Mouse (Mus musculus): ENCODE data around the gene Ntn1. TPM values are rescaled to one million over a fixed set of nuclear protein-coding genes. Genes with fewer than 3 reads are reported as not detected.

Ntn1 gene
- polyA plus RNA-seq, 1 experiment from 2014 or later: 11.8 TPM

GRCm38 (mm10) chr11:68168427-68168826 is 232.2 kb downstream of the Ntn1 start:
- 52% methylated on average over 4 of the region's 4 CpGs for WGBS
- no peak for DNase-seq (ENCODE audit: low spot score)
- Histone ChIP-seq H3K27me3 (ENCODE audit: insufficient read depth, low read length) (no peaks in the 10 kb centered on the region), H3K9me3 (replicated peaks; ENCODE audit: low read length) (no peaks in the 10 kb centered on the region), H3K4me1 (replicated peaks; ENCODE audit: insufficient read depth, low read length) (no peaks in the 10 kb centered on the region), H3K9ac (ENCODE audit: low read depth, low read length) (no peak overlapping the region), H3K4me2 (ENCODE audit: low read length) (no peak overlapping the region), H3K36me3 (ENCODE audit: insufficient read depth, low read length) (0 out of 2 replicates have a peak, but pooled peaks cover 2% of the 10 kb centered on the region), H3K4me3 (replicated peaks; ENCODE audit: low read depth, low read length) (no peak overlapping the region), H3K27ac (no peak overlapping the region)
- no peak for ATAC-seq (replicated peaks; ENCODE audit: low FRiP score, low read depth)
- TF ChIP-seq CTCF (IDR thresholded peaks at IDR 0.05; ENCODE audit: low read depth): no peak

- H3K27ac ChIP-seq: no peak overlapping the region
- H3K9ac ChIP-seq (ENCODE audit: low read depth, low read length): no peak overlapping the region
- no peaks in the 10 kb centered on the region for H3K27me3 ChIP-seq (ENCODE audit: insufficient read depth, low read length)
- H3K4me1 ChIP-seq (replicated peaks; ENCODE audit: insufficient read depth, low read length): no peaks in the 10 kb centered on the region
- DNase-seq (ENCODE audit: low spot score): no peak
- H3K36me3 ChIP-seq (ENCODE audit: insufficient read depth, low read length): no peaks in the 10 kb centered on the region
- no peak for ATAC-seq (replicated peaks; ENCODE audit: low FRiP score, low read depth)
- H3K9me3 ChIP-seq (replicated peaks; ENCODE audit: low read length): no peaks in the 10 kb centered on the region
- no peak overlapping the region for H3K4me2 ChIP-seq (ENCODE audit: low read length)
- no peak for TF ChIP-seq CTCF (IDR thresholded peaks at IDR 0.05; ENCODE audit: low read depth)
- H3K4me3 ChIP-seq (replicated peaks; ENCODE audit: low read depth, low read length): no peak overlapping the region
- WGBS: 94% methylated on average over 5 of the region's 5 CpGs
Observed at GRCm38 (mm10) chr11:68164408-68164807, 236.2 kb downstream of the Ntn1 start.

- TF ChIP-seq CTCF (IDR thresholded peaks at IDR 0.05; ENCODE audit: low read depth): no peak
- Histone ChIP-seq H3K36me3 (ENCODE audit: insufficient read depth, low read length) (no peaks in the 10 kb centered on the region), H3K27ac (no peak overlapping the region), H3K27me3 (ENCODE audit: insufficient read depth, low read length) (no peaks in the 10 kb centered on the region), H3K4me2 (ENCODE audit: low read length) (no peak overlapping the region), H3K9me3 (replicated peaks; ENCODE audit: low read length) (no peaks in the 10 kb centered on the region), H3K4me3 (replicated peaks; ENCODE audit: low read depth, low read length) (no peak overlapping the region), H3K9ac (ENCODE audit: low read depth, low read length) (no peak overlapping the region), H3K4me1 (replicated peaks; ENCODE audit: insufficient read depth, low read length) (no peaks in the 10 kb centered on the region)
- ATAC-seq (replicated peaks; ENCODE audit: low FRiP score, low read depth) (no peak), DNase-seq (ENCODE audit: low spot score) (no peak)
- 84% methylated on average over 4 of the region's 4 CpGs for WGBS
Observed at GRCm38 (mm10) chr11:68159867-68160266, 240.8 kb downstream of the Ntn1 start.

Small RNAs within 50 kb of the gene (microRNA-seq; reads per million reads assigned to microRNA genes)
- gene Mir6406: not detected

Other genes starting within 250 kb of the Ntn1 start
- 0.21 and 0.23 TPM in 2 replicates for gene Pik3r5, start 31.3 kb upstream of the Ntn1 start, polyA plus RNA-seq (2015; fragmentation: Nextera tagmentation; extraction: Ambion mirVana)
- 3.9 and 4.2 TPM in 2 replicates for gene Pik3r6, start 102.2 kb upstream of the Ntn1 start, polyA plus RNA-seq (2015; fragmentation: Nextera tagmentation; extraction: Ambion mirVana)
- gene Mfsd6l, start 155.4 kb upstream of the Ntn1 start, polyA plus RNA-seq (2015; fragmentation: Nextera tagmentation; extraction: Ambion mirVana): 4.3 and 4.7 TPM in 2 replicates
- gene Ccdc42, start 186.2 kb upstream of the Ntn1 start, polyA plus RNA-seq (2015; fragmentation: Nextera tagmentation; extraction: Ambion mirVana): 2.9 and 3.0 TPM in 2 replicates